Mouse (Mus musculus): ENCODE measurements around the gene Gcfc2. TPM values are rescaled to one million over a fixed set of nuclear protein-coding genes. Genes with fewer than 3 reads are reported as not detected.

Gcfc2 gene
- total and polyA plus RNA-seq, 3 experiments, result 9.8 to 15.1 TPM; not detected in 1

- TF ChIP-seq ELF1 (IDR thresholded peaks at IDR 0.05; ENCODE audit: low read depth, low read length) (no peak), GABPA (IDR thresholded peaks at IDR 0.05; ENCODE audit: low read depth, low read length) (no peak), ZMIZ1 (IDR thresholded peaks at IDR 0.05; ENCODE audit: low read depth, low read length) (no peak), SIN3A (IDR thresholded peaks at IDR 0.05; ENCODE audit: low read length) (no peak), MAZ (IDR thresholded peaks at IDR 0.05; ENCODE audit: low read depth, low read length) (no peak)
- no peaks in the 10 kb centered on the region for H3K9me3 ChIP-seq (replicated peaks; ENCODE audit: insufficient read depth, low read length)
- H3K4me1 ChIP-seq (ENCODE audit: control insufficient read depth in 1 of 2, insufficient read depth in 2 of 2, low read length in 2 of 2), result no peaks in the 10 kb centered on the region
- DNase-seq (ENCODE audit: low read depth, low spot score), result no peak
- no peak overlapping the region for H3K9ac ChIP-seq (ENCODE audit: control insufficient read depth, low read depth, low read length, poor library complexity, severe bottlenecking)
- no peaks in the 10 kb centered on the region for H3K79me2 ChIP-seq (ENCODE audit: control insufficient read depth, insufficient read depth, low read length, poor library complexity)
- H3K36me3 ChIP-seq (ENCODE audit: control insufficient read depth in 1 of 2, insufficient read depth in 2 of 2, low read length in 2 of 2), result no peaks in the 10 kb centered on the region
- no peak overlapping the region for H3K4me3 ChIP-seq (ENCODE audit: control insufficient read depth in 1 of 2, insufficient read depth in 1 of 2, low read depth in 2 of 2, low read length in 2 of 2)
- no peak overlapping the region for H3K27ac ChIP-seq (ENCODE audit: control insufficient read depth, low read depth, low read length)
- H3K27me3 ChIP-seq (ENCODE audit: control insufficient read depth in 1 of 2, insufficient read depth in 2 of 2, low read length in 2 of 2), result no peaks in the 10 kb centered on the region; a peak in 1 of 4 replicates
Measured at GRCm38 (mm10) chr6:81979286-81979685, 55.8 kb downstream of the Gcfc2 start.

- Histone ChIP-seq H3K9me3 (replicated peaks; ENCODE audit: insufficient read depth, low read length) (no peaks in the 10 kb centered on the region), H3K4me1 (ENCODE audit: control insufficient read depth in 1 of 2, insufficient read depth in 2 of 2, low read length in 2 of 2) (no peaks in the 10 kb centered on the region), H3K9ac (ENCODE audit: control insufficient read depth, low read depth, low read length, poor library complexity, severe bottlenecking) (no peak overlapping the region), H3K36me3 (ENCODE audit: control insufficient read depth in 1 of 2, insufficient read depth in 2 of 2, low read length in 2 of 2) (no peaks in the 10 kb centered on the region), H3K27me3 (ENCODE audit: control insufficient read depth in 1 of 2, insufficient read depth in 2 of 2, low read length in 2 of 2) (no peaks in the 10 kb centered on the region; a peak in 1 of 4 replicates), H3K4me3 (ENCODE audit: control insufficient read depth in 1 of 2, insufficient read depth in 1 of 2, low read depth in 2 of 2, low read length in 2 of 2) (no peak overlapping the region), H3K27ac (ENCODE audit: control insufficient read depth, low read depth, low read length) (no peak overlapping the region), H3K79me2 (ENCODE audit: control insufficient read depth, insufficient read depth, low read length, poor library complexity) (no peaks in the 10 kb centered on the region)
- DNase-seq (ENCODE audit: low read depth, low spot score), result no peak
- TF ChIP-seq SIN3A (IDR thresholded peaks at IDR 0.05; ENCODE audit: low read length), result no peak
- TF ChIP-seq MAZ (IDR thresholded peaks at IDR 0.05; ENCODE audit: low read depth, low read length), result no peak
- TF ChIP-seq MXI1 (IDR thresholded peaks at IDR 0.05; ENCODE audit: low read depth, low read length), result no peak
- no peak for TF ChIP-seq MAFK (IDR thresholded peaks at IDR 0.05; ENCODE audit: borderline replicate concordance, low read depth, low read length)
- TF ChIP-seq GABPA (IDR thresholded peaks at IDR 0.05; ENCODE audit: low read depth, low read length), result no peak
- TF ChIP-seq JUND (IDR thresholded peaks at IDR 0.05; ENCODE audit: low read depth, low read length), result no peak
- no peak for TF ChIP-seq MYC (IDR thresholded peaks at IDR 0.05; ENCODE audit: low read depth, low read length)
- no peak for TF ChIP-seq CHD2 (IDR thresholded peaks at IDR 0.05; ENCODE audit: low read length)
- no peak for TF ChIP-seq USF1 (IDR thresholded peaks at IDR 0.05; ENCODE audit: low read depth, low read length)
- TF ChIP-seq SMC3 (IDR thresholded peaks at IDR 0.05; ENCODE audit: low read depth, low read length), result no peak
- TF ChIP-seq TCF12 (IDR thresholded peaks at IDR 0.05; ENCODE audit: low read depth, low read length), result no peak
- no peak for TF ChIP-seq BHLHE40 (IDR thresholded peaks at IDR 0.05; ENCODE audit: borderline replicate concordance, low read depth, low read length)
- TF ChIP-seq MAX (IDR thresholded peaks at IDR 0.05; ENCODE audit: low read length), result no peak
- no peak for TF ChIP-seq ZC3H11A (IDR thresholded peaks at IDR 0.05; ENCODE audit: low read depth, low read length)
- TF ChIP-seq HCFC1 (IDR thresholded peaks at IDR 0.05; ENCODE audit: low read depth, low read length), result no peak
- TF ChIP-seq ZMIZ1 (IDR thresholded peaks at IDR 0.05; ENCODE audit: low read depth, low read length), result no peak
- no peak for TF ChIP-seq EP300 (IDR thresholded peaks at IDR 0.05; ENCODE audit: low read depth in 1 of 2, low read length in 2 of 2)
- TF ChIP-seq ZNF384 (IDR thresholded peaks at IDR 0.05; ENCODE audit: low read depth, low read length), result no peak
- no peak for TF ChIP-seq POLR2AphosphoS5 (IDR thresholded peaks at IDR 0.05; ENCODE audit: borderline replicate concordance, low read depth, low read length)
- TF ChIP-seq ELF1 (IDR thresholded peaks at IDR 0.05; ENCODE audit: low read depth, low read length), result no peak
Measured at GRCm38 (mm10) chr6:81986171-81986570, 62.7 kb downstream of the Gcfc2 start.

All from MEL (cell line).